Mouse (Mus musculus) lung, postnatal 36 days (tissue): ENCODE measurements around the gene Grk2.
A peak's percentile ranks its signal among the peaks of the same experiment; 100 is the strongest.

ENCODE experiments used
- DNase-seq: peaks from one replicate; pipeline ENCODE4 v3.0.0; 2022; ENCODE audit warnings: mixed read lengths

Gene Grk2

DNA sequence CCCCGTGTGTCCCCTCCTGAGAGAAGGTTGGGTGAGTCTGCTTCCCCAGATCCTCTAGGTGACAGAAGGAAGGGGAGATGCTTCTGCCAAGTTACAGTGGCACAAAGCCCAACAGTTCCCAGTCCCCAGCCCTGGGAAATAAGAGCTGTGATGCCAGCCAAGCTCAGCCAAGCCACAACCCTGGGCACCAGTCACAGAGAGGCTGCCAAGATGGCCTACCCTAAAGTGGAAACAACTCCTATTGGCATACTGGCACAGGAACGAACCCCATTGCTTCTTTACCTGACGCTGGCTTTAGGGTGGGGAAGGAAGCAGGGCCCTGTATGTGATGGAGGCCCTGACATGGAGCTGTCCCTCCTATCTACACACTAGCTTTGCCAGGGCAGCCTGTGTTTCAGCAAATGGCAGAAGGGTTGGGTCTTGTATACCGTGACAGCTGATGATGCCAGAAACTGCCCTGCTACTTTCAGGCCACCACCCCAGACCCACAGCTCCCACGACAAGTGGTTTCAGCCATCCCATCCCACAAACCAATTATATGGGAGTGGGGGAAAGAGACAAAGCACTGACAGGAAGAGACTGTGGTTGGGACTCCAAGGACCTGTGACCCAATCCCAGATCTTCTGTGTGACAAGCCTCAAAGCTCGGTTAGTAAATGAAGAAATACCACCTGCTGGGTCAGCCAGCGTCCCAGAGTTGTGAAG, 2.9 kb downstream of the Grk2 start:
- no peak for DNase-seq

GRCm38 (mm10) chr19:4301735-4302651, 4.0 kb downstream of the Grk2 start:
- DNase-seq: peak; percentile 84

DNA sequence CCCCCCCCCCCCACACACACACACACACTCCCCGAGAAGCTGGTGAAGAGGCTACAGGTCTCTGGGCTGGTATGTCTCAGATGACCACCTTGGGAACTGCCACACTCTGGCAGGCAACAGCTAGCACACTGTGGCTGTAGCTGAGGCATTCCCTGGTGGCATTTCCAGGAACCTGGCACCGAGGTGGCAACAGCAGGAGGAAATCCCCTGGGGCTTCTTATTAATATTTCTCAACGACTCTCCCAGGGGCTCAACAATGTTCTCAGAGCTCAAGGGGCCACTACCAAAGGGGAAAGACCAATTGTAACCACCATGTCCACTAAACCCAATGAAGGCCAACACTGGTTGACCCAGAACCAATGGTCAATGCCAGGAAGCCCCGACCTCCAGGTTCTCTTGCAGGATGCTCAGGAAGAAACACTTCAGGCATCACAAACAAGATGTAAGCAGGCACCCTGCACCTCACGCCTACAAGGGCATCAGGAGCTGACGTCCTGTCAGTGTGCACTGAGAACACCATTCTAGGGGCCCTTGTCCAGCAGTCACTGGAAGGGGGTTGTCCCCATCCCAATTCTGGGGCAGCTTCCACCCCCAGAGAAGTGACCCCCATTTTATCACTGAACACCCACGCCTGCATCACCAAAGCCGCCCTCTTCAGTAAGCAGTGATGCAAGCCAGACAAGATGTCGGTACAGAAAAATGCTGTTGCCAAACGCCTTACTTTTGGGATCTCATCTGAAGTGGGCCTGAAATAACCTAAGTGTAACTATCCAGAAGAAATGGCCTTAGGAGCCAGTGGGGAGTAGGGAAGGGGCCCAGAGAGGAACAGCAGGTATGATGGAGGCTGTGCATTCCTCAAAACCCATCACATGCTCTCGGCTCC, 4.9 kb downstream of the Grk2 start:
- no peak for DNase-seq

DNA sequence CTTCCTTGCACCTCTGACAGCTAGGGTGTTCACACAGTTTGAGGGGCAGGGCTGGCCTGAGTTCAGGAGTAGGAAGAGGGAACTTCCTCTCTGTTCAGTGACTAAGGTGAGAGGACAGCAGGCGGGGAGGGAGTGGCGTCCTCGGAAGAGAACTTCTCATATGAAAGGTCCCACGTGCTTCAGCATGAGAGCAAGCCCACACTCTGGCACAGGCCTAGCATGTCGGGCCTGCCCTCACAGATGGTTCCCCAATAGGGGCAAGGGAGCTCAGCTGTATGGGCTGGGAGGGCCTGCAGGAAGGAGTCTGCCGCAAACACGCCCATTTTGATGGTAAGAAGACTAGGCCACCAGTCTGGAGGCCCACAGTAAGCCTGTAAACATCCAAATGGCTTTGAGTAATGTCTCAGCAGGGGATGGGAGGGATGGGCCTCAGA, 5.7 kb downstream of the Grk2 start:
- peak; percentile 86 for DNase-seq

GRCm38 (mm10) chr19:4299574-4300270, 6.3 kb downstream of the Grk2 start:
- DNase-seq: peak; percentile 57

DNA sequence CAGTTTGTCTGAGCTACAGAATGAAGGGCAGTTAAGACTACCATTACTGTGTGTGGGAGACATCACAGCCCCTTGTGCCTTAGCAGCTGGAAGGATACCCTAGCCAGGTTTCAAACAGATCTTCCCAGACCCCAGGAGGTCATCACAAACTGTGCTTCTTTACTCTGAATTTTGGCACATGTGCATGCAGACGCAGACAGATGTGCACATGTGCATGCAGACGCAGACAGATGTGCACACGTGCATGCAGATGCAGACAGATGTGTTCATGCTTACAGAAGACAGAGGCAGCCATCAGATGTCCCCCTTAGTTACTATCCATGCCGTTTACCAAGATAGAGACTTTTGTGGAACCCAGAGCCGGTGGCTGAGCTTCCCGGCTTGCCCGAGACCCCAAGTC, 6.9 kb downstream of the Grk2 start:
- no peak for DNase-seq

DNA sequence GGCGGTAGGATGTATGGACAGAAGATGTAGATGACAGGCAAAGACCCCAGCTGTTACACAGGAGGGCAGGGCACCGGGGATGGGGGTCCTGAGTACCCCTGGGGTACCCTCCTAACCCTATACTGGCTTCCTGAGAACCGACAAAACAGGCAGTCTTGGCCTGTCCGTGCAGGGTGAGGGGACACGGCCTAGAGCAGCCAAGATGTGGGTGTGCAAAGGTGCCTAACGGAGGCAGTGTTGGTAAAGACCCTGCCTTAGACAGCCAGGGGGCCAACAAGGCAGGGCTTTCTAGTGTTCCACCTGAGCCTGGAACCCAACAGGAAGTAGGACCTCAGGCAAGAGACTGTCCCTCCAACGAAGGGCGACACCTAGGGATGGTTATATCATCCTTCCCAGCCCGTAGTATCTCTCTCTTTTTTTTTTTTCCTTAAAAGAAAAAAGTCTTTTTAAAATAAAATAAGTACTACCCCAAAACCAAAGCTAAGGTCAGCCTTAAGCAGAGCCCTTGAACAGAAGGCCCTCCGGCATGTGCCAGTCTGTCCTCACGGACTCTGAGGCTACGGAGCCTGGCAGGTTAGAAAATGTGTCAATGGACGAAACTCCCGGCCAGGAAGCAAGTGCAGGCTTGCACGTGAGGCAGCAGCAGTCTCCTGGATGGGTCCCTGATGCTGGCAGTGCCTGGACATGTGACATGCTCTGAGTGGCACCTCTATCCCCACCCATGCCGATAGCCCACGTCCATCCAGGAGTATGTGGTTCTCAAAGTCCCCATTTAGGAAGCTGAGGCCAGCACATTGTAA, 7.5 kb downstream of the Grk2 start:
- DNase-seq: no peak

DNA sequence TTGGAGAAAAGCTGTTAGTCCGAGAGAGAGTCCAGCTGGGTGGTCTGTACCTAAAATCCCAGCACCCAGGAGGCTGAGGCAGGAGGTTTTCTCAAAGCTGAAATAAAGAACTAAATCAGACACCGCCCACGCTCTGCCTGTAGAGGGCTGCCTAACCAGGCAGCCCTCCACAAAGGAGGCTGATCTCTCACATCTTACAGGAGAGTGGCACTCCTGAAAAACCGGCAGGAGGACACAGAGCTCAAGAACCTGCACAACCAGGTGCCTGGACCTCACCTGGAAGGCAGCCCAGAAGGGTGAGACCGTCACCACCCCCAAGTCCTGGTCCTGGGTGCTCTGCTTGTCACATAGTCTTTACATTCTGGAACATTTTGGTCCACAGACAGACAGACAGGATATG, 8.2 kb downstream of the Grk2 start:
- DNase-seq: peak; percentile 50

DNA sequence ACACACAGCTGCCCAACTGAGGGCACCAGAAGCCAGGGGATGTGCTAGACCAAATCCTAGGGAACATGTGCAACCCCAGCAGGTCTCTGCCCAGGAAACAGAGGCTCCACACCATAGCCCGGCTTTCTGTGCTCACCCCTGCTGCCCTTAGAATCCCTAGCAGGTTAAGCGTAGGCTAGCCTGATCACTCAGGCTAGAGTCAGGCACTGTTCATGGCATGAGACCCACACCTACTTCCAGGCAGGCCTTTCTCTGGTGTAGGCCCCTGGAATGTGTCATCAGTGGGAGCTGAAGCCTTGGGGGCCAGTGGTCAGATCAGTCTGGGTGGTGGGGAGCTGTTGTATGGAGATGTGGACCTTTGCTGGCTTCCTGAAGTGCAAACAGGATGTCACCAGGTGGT, 9.4 kb downstream of the Grk2 start:
- DNase-seq: no peak

DNA sequence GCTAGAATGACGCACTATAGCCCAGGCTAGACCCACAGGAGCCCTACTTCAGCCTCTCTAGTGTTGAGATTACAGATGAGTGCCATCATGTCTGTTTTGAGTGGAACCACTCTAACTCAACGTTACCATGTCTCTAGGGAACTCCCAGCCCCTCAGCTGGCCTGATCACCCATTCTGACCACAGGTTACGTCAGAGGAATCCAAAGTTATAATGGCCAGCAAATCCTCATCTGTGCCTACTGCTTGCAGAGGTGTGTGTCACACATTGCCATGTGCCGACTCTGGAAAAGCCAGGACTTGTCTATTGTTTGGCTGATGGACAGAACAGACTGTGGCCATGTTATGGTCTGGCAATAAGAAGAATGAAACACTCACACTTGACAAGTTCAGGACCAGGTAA, 10.6 kb downstream of the Grk2 start:
- DNase-seq: no peak

DNA sequence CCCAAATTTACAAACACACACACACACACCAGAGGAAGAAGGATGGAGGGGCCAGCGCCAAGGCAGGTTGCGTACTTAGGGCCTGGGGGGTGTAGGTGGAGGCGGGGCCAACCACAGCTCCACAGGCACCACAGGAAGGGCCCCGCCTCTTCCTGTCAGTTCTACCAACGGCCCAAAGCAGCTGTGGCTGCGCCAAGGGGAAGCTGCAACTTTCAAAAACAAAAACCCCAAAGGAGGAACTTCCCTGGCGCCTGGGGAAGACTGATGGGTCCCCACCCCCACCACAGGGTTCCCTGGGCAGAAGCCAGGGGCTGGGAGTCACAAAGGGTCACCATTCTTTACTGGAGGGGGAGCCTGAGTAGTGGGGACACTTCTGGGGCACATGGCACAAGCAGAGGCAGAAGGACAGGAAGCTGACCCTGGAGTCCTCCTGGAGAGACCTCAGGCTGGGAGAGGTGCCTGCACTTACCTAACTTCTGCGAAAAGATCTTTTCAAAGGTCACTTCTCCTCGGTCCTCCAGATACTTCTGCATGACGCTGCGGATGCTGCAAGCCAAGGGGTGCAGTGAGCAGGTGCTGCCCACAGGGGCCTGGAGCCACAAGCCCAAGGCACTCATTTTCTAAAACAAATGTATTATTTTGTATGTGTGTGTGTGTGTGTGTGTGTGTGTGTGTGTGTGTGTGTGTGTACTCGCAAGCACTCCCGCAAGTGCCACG, 11.5 kb downstream of the Grk2 start:
- DNase-seq: peak; percentile 90

- DNase-seq: no peak
Observed at GRCm38 (mm10) chr19:4291161-4291560, 14.9 kb downstream of the Grk2 start.

GRCm38 (mm10) chr19:4290749-4291148, 15.3 kb downstream of the Grk2 start:
- DNase-seq: no peak

DNA sequence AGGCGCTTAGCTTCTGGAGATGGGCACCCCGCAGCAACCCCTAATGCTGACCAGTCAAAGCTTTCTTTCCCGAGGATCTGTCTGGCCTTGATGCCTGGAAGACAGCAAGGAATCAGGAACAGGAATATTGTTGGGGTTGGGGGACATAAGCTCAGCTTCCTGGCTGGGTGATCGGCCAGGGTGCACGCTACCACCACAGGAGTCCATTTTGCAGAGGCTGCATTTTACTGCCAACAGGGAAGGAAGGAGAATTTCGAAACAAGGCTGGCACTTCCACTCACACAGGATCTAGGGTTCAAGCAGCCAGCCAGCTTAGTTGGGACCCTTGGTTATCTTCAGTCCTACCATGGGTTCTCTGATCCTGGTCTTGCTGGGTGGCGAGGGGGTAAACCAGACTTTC, 22.4 kb downstream of the Grk2 start:
- no peak for DNase-seq

DNA sequence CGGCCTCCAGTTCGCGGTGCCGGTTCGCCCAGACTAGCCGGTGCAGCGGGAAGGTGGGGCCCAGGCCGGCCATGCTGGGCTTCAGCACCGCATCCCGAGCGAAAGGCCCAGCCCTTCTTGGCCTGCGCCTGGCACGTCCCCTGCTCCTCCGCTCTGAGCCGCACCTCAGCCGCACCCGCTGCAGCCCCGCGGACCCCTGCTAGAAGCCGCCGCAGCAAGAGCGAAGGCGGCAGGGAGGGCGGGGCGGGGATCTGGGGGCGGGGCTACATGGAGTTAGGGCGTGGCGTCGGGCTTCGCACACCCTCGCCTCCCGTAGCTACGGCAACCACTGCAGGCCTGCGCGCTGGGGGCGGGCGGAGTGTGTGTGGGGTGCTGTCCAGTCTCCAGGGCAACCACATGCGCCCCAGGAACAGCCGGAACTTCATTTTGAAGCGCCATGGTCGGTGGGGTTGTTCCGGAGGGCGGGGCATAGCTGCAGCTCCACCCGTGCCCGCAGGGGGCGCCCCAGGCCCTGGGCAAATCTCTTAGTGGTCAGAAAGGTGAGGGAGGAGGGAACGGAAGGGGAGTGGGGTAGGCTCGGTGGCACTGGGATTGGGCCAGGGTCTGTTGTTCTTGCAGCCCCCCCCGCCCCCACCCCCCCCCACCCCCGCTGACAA, 23.0 kb downstream of the Grk2 start, which contains the start of gene Ankrd13d:
Ankrd13d (minus strand) TSS at position 240 of the 656 bp plus-strand sequence.
- DNase-seq: peak; percentile 93

GRCm38 (mm10) chr19:4280425-4280824, 25.6 kb downstream of the Grk2 start:
- DNase-seq: no peak

DNA sequence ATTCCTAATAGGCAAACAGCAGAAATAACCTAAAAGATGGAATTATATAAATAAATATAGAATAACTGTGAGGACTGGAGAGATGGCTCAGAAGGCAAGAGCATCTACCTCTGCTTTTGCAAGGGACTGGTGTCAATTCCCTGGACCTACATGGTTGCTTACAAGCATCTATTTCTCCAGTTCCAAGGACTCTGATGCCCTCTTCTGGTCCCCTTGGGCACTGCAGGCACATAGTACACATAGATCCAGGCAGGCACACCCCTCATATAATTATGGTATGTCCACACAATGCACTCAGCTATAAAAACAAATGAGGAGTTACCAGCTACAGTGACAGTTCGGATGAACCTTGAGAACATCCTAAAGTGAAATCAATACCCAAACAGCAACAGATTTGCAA, 26.5 kb downstream of the Grk2 start:
- no peak for DNase-seq

DNA sequence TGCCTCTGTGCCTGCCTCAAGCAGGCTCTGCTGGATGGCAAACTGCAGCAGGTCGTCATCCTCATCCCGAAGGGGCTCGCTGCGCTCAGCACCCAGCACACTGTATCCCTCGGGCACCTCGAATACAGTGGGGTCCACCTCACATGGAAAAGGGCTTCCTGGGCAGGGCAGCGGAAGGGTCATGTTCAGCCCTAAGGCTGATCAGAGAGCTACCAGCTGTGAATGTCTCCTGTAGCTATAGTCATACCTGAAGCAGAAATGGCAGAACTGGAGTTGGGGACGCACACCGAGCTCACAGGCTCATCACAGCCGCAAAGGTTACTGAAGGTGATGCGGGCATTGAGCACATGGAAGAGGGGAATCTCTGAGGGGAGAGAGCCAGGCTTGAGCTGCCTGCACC, 35.0 kb downstream of the Grk2 start:
- no peak for DNase-seq

DNA sequence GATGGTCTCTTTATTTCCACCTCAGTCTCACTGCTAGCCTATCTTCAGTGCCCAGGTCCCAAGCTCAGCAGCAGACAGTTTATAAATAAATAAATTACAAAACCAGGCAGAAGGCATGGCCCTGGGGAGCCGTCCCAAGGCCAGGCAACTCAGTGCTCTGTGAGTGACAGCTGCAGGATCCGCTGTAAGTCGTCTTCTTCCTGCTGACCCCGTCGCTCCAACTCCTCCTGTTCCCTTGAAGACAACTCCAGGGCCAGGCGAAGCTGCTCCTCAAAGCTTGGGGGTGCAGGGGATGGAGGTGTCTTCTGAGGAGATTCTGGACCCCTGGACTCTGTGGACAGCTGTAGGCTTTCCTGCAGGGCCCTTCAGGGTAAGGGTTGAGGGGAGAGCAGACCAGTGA, 35.8 kb downstream of the Grk2 start:
- no peak for DNase-seq
